Mouse (Mus musculus) c-Kit-positive CD71-positive TER-119-negative erythroid progenitor cells, embryonic 14.5 days (primary cell): ENCODE measurements around the gene Phf24.
A peak's percentile ranks its signal among the peaks of the same experiment; 100 is the strongest.

Experiments
- DNase-seq: peaks from one replicate; pipeline ENCODE4 v3.0.0-alpha.2; 2013; ENCODE audit warnings: low read depth

Gene Phf24

GRCm38 (mm10) chr4:42913391-42913790 is 3.1 kb upstream of the Phf24 start:
- no peak for DNase-seq

GRCm38 (mm10) chr4:42915311-42915710 is 1.1 kb upstream of the Phf24 start:
- no peak for DNase-seq

- DNase-seq: no peak
Measured at GRCm38 (mm10) chr4:42915966-42916365, 494 bp upstream of the Phf24 start.

GRCm38 (mm10) chr4:42917402-42917774 is 928 bp downstream of the Phf24 start:
- no peak for DNase-seq

- no peak for DNase-seq
Measured at GRCm38 (mm10) chr4:42920726-42921125, 4.3 kb downstream of the Phf24 start.

GRCm38 (mm10) chr4:42921536-42921935 is 5.1 kb downstream of the Phf24 start:
- DNase-seq: no peak

DNA sequence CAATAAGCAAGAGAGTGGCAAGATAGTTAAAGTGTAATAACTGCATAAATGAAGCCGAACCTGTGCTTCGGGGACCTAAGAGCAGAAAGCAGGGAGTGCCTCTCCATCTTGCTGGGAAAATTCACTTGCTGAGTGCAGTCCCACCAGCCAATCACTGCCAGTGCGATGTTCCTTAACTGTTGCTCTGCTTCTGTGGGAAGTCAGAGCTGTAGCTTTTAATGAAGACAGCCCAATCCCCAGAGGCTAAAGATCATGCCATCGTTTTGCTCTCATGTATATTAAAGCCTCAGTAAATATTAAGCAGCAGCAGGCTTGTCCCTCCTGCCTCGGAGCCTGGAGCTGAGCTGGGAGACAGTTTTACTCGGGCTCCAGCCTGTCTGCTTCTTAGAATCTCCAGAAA is 5.6 kb downstream of the Phf24 start:
- no peak for DNase-seq

DNA sequence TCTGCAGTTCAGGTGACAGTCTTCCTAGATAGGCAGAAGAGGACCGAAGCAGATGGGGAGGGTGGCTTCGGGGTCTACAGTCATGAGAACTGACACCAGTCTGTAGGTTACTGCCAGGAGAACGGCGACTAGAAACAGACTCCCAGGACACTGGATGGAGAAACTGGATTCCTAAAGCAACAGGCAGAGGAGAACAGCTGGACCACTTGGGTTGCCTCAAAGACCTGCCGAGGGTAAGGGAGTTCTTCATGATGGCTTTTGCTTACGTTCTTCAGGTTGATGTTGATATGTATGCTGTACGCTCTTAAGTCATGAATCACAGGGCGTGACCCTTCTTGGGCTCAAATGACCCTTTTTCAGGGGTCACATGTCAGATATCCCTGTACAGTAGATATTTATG is 6.0 kb downstream of the Phf24 start:
- DNase-seq: no peak

GRCm38 (mm10) chr4:42924095-42924710 is 7.7 kb downstream of the Phf24 start:
- DNase-seq: no peak

- no peak for DNase-seq
Measured at GRCm38 (mm10) chr4:42928209-42928608, 11.7 kb downstream of the Phf24 start.

DNA sequence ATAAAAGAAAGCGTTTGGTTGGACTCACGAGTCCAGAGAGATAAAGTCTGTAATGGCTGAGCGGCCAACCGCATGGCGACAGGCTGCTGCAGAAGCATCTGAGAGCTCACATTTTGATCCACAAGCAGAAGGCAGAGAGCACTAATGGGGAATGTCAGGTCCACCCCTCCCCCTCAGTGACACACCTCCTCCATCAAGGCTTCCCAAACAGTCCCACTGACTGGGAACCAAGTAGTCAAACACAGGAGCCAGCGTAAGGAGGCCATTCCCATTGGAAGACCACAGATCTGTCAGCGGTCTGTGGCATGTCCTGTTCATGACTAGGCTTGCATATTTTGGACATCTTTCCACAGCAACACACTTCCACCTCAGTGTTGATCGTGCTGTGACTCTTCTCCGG is 12.5 kb downstream of the Phf24 start:
- DNase-seq: no peak

DNA sequence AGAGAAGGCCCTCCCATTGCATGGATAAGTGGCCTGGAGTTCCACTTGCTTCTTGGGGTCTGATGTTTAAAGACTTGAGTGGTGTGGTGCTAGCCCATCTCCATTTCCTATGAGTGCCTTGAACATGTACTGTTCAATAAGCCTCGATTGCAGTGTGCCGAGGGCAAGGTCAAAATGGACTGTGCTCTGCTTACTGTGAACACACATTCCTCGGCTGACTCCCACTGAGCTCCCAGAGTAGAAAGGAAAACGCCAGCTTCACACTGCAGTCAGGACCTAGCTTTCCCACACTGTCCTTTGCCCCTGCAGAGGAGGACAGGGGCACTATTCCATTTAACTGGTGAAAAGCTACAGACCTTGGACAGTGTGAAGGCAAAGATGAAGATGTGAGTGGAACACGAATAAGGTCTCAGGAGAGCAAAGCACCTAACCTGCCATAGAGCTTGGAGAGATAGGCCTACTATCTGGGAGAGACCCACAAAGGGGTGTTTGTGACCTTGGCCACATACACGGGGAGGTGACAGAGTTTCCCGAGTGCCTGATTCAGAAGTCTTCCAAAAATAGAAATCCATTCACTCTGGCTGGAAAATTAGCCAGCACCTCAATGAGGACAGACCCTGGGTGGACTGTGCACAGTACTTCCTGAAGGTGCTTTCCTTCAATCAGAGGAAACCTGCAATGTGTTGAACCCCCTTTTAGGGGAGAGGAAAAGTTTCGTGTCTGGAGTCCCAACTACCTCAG is 15.9 kb downstream of the Phf24 start:
- no peak for DNase-seq

DNA sequence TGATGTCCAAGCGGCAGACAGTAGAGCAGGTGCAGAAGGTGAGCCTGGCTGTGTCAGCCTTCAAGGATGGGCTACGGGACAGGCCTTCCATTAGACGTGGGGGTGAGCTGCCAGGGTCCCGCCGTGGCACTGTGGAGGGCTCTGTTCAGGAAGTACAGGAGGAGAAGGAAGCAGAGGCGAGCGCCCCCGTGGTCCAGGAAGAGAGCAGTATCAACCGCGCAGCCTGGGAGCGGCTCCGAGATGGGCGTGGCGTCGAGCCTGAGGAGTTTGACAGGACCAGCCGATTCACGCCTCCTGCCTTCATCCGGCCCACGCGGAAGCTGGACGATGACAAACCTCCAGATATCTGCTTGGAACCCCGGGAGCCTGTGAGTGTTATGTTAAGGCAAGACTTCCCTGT is 17.2 kb downstream of the Phf24 start:
- DNase-seq: no peak

DNA sequence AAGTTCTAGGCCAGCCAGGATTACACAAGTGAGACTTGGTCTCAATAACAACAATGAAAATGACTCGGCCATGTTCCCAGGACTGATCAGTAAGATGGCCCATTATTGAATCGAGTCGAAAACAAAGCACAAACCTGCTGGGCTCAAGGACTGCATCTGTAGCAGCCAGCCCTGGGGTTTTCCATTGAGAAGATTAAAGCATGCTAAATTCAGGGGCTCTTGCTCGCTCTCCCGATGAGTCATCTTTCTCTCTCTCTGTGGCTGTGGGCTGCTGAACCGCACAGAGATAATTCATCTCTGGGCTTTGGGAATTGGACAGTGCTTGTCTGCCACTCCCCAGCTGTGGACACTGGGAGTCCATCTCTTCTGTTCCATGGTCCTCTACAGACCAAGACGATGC is 24.9 kb downstream of the Phf24 start:
- no peak for DNase-seq

GRCm38 (mm10) chr4:42943341-42943740 is 26.9 kb downstream of the Phf24 start:
- DNase-seq: no peak

DNA sequence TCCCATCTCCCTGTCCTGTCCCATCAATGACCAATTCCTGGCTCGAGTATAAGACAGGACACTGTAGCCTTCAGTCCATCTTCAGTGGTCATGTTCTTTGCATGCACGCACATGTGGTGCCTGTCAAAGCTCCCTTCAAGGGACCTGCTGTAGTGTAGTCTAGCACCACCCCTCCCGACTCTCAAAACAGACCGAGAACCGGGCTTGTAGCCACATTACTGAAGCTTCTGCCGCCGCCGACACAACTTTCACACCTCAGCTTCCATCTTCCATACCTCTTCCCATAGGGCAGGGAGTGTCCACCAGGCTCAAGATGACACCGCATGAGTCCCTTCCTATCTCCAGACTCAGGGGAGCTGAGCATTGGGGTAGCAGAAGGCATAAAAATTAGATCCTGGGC is 27.7 kb downstream of the Phf24 start:
- DNase-seq: no peak

GRCm38 (mm10) chr4:42945043-42945442 is 28.6 kb downstream of the Phf24 start:
- no peak for DNase-seq

- no peak for DNase-seq
Measured at GRCm38 (mm10) chr4:42945445-42945844, 29.0 kb downstream of the Phf24 start.

DNA sequence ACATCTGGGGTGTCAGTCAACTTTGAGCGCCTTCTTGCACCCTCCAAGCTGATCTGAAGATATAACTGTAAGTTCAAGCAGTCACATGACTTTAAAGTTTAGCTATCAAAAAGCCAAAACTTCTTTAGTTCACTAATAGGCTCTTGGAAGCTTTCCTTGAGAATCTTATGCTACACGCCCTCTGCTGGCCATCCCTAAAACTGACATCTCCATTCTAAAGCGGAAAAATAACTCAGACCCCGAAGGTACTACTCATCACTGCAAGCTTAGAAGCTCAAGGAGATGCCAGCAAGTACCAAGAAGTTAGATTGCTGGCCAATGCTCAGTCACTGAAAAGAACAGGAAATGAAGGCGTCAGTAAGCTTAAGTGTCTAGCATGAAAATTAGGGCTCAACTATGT is 29.5 kb downstream of the Phf24 start:
- no peak for DNase-seq

DNA sequence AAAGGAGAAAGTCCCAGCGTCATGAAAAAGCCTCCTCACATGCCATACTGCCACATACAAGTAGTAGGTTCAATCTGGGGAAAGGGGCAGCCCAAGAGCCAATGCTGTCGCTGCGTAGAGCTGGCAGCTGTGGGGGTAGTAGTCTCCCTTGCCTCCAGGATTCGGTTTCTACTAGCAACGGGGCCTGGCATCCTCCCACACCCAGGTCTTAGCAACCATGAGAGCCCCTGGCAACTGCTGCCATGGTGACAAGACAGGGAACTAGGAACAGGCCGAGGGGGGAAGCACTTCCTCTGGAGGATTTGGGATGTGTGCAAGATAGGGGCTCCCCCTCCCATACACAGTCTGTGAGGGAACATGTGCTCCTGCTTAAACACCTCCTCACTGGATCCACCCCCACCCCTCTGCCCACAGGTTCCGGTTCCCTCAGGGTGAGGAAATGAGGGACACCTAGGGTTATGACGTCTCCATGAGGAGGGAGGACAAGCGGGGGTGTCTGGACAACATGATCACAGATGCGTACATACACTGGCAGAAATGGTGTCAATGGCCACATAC is 30.4 kb downstream of the Phf24 start:
- no peak for DNase-seq

GRCm38 (mm10) chr4:42948527-42948926 is 32.1 kb downstream of the Phf24 start:
- no peak for DNase-seq

- no peak for DNase-seq
Measured at GRCm38 (mm10) chr4:42949051-42949675, 32.7 kb downstream of the Phf24 start.

- peak; percentile 66 for DNase-seq
Measured at GRCm38 (mm10) chr4:42949676-42950051, 33.2 kb downstream of the Phf24 start, which contains the start of gene Dnajb5. TSS of gene Dnajb5 (plus strand) at chr4:42949814.
